Mouse (Mus musculus) forebrain, embryonic 13.5 days (tissue): ENCODE data around the gene Il9. TPM values are rescaled to one million over a fixed set of nuclear protein-coding genes. Genes with fewer than 3 reads are reported as not detected.

Experiments used
- ATAC-seq: fragments of 200-750 bp; cut with Nextera tagmentation; 2 replicates; pipeline ENCODE4 v1.8.0; 2017
- H3K27ac ChIP-seq: fragments of 300-500 bp; sonication (generic); 2 replicates; pipeline ENCODE4 v1.5.1; 2015; ENCODE audit warnings: inconsistent platforms, mild to moderate bottlenecking, moderate library complexity
- H3K27me3 ChIP-seq: fragments of 300-500 bp; sonication (generic); 2 replicates; pipeline ENCODE4 v1.6.1; 2015; ENCODE audit warnings: mild to moderate bottlenecking, inconsistent platforms
- H3K36me3 ChIP-seq: fragments of 300-500 bp; sonication (generic); 2 replicates; pipeline ENCODE4 v1.6.1; 2015; ENCODE audit warnings: mild to moderate bottlenecking, inconsistent platforms; ENCODE audit not compliant: poor library complexity, severe bottlenecking
- H3K4me1 ChIP-seq: fragments of 300-500 bp; sonication (generic); 2 replicates; pipeline ENCODE4 v1.6.1; 2015; ENCODE audit warnings: inconsistent platforms
- H3K4me2 ChIP-seq: fragments of 300-500 bp; sonication (generic); 2 replicates; pipeline ENCODE4 v1.6.1; 2015; ENCODE audit warnings: inconsistent platforms, mild to moderate bottlenecking, moderate library complexity
- H3K4me3 ChIP-seq: fragments of 300-500 bp; sonication (generic); 2 replicates; pipeline ENCODE4 v1.5.1; 2015; ENCODE audit warnings: mild to moderate bottlenecking, inconsistent platforms
- H3K9ac ChIP-seq: fragments of 300-500 bp; sonication (generic); 2 replicates; pipeline ENCODE4 v1.6.1; 2015; ENCODE audit warnings: mild to moderate bottlenecking, inconsistent platforms
- H3K9me3 ChIP-seq: fragments of 300-500 bp; sonication (generic); replicated peaks from 2 replicates; pipeline ENCODE4 v1.6.1; 2016; ENCODE audit warnings: inconsistent platforms
- WGBS: fragments of 180-500 bp; shearing (Covaris S2); methylation state at CpG from one replicate; pipeline ENCODE4 v1.1.7; 2015; 5-methylcytosine and 5-hydroxymethylcytosine counted together
- polyA plus RNA-seq: library from polyadenylated mRNA; unstranded; fragments of >200 nt; fragmentation: Nextera tagmentation; extraction: Ambion mirVana; gene quantifications from 2 replicates; pipeline ENCODE4 v1.2.1, GENCODE M21; 2015

Gene Il9
- polyA plus RNA-seq = not detected in 2 replicates

DNA sequence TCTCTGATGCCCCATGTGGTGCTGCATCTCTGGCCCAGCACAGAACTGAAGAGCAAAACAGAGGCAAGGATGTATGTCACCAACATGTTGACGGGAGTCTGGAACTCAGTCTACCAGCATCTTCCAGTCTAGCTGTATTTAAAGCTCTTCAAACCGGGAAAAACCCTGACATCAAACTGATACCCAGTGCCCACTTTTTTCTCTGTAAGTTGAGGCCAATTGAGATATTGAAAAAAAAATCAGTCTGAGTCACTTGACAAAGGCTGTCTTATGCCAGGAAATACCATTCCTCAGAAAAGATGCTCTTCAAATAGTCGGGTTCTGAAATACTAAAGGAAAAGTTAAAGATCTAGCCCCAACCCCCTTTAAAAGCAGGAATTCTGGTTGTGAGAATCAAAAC is at the start of gene Il9:
Il9 (minus strand) TSS at position 101 of the 400 bp plus-strand sequence.
- no peak within 1 kb of the TSS for H3K9ac ChIP-seq
- no peaks in the 10 kb centered on the region for H3K27me3 ChIP-seq
- H3K27ac ChIP-seq = no peak within 1 kb of the TSS
- H3K4me2 ChIP-seq = no peak within 1 kb of the TSS
- 85% methylated on average over 3 of the region's 3 CpGs for WGBS
- no peak for ATAC-seq
- no peaks in the 10 kb centered on the region for H3K36me3 ChIP-seq
- no peak within 1 kb of the TSS for H3K4me3 ChIP-seq
- no peaks in the 10 kb centered on the region for H3K9me3 ChIP-seq
- no peaks in the 10 kb centered on the region for H3K4me1 ChIP-seq

DNA sequence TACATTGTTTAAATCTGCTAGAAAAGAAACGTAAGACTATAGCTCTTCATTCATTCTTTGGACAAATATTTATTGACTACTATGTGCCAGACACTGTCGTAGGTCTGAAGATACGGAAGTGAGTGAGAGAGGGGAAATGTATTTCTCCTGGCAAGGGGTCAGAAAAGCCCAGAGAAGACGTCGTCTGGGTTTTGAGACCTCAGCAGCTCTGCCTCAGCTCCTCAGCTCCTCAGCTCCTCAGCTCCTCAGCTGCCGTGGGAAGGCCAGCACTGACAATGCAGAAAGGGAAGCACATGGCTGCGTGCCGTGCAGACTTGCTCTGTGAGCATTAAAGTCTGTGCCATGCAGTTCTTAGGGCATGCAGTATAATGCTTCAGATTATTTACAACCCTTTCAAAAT is 47.6 kb upstream of the Il9 start:
- Histone ChIP-seq H3K9ac (no peak overlapping the region), H3K4me1 (no peaks in the 10 kb centered on the region), H3K27me3 (no peaks in the 10 kb centered on the region), H3K4me3 (no peak overlapping the region), H3K27ac (no peak overlapping the region), H3K4me2 (no peak overlapping the region), H3K9me3 (peaks cover 6% of the 10 kb centered on the region; the same call in 1 of the 2 replicates), H3K36me3 (no peaks in the 10 kb centered on the region)
- ATAC-seq = no peak
- 70% methylated on average over 8 of the region's 8 CpGs for WGBS

DNA sequence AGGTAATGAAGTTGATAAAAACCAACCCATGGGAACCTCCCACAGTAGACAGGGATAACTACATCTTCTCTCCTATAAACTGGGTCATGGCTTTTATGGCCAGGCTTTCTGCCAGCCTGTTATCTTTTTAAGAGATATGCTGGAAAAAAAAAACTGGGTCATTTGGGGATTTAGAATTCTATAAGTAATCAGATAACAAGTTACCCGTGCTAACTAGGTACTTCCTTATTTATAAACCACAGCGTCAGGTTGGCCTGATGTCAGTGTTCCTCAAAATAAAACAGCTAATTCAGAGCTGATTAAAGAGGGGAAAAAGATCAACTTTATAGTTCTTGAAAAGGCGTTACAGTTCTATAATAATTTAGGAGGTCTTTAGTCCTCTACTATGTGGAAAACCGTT is 47.0 kb upstream of the Il9 start:
- no peak overlapping the region for H3K4me3 ChIP-seq
- no peak overlapping the region for H3K27ac ChIP-seq
- 88% methylated on average over 4 of the region's 4 CpGs for WGBS
- no peak for ATAC-seq
- H3K4me2 ChIP-seq = no peak overlapping the region
- H3K4me1 ChIP-seq = no peaks in the 10 kb centered on the region
- H3K9ac ChIP-seq = no peak overlapping the region
- H3K9me3 ChIP-seq = peaks cover 2% of the 10 kb centered on the region; the same call in 1 of the 2 replicates
- H3K36me3 ChIP-seq = no peaks in the 10 kb centered on the region
- H3K27me3 ChIP-seq = no peaks in the 10 kb centered on the region

DNA sequence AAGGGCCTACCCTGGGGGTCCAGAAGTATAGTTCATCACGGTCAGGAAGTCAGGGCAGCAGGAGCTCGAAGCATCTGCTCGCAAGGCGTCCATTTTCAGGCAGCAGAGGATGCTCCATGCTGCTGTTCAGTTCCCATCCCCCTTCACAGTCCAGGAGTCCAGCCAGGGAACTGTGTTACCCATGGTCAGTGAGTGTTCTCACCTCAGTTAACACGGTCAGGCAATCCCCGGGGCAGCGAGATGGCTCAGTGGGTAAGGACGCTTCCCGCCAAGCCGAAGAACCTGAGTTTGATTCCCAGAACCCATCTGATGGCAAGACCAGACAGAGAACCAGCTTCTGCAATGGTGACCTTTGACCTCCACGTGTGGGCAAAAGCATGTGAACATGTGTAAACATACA is 46.2 kb upstream of the Il9 start:
- no peak overlapping the region for H3K4me3 ChIP-seq
- no peaks in the 10 kb centered on the region for H3K9me3 ChIP-seq
- no peak for ATAC-seq
- no peak overlapping the region for H3K9ac ChIP-seq
- WGBS = 91% methylated on average over 11 of the region's 11 CpGs
- no peaks in the 10 kb centered on the region for H3K4me1 ChIP-seq
- no peak overlapping the region for H3K27ac ChIP-seq
- no peak overlapping the region for H3K4me2 ChIP-seq
- no peaks in the 10 kb centered on the region for H3K27me3 ChIP-seq
- no peaks in the 10 kb centered on the region for H3K36me3 ChIP-seq

DNA sequence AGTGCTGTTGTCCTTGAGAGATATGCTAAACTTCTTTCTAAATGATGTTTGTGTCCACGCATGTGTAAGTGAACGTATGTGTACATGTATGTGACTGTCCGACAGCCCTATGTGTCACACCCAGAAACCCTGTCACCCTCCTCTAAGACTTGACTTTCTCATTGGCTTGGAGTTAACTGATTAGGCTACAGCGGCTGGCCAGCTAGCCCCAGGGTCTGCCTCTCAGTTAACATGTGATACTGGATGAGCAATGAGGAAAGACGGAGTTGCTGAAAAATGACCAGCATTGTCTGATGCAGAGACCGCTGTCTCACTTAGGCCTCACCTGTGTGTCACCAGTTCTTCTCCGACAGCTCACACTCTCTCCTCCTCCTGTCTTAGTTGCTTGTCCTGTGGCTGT is 45.8 kb upstream of the Il9 start:
- WGBS = 92% methylated on average over 7 of the region's 7 CpGs
- H3K9me3 ChIP-seq = no peaks in the 10 kb centered on the region
- peaks cover 1% of the 10 kb centered on the region for H3K4me1 ChIP-seq
- H3K27me3 ChIP-seq = no peaks in the 10 kb centered on the region
- H3K9ac ChIP-seq = no peak overlapping the region
- no peak overlapping the region for H3K4me2 ChIP-seq
- H3K4me3 ChIP-seq = no peak overlapping the region
- no peak for ATAC-seq
- H3K27ac ChIP-seq = no peak overlapping the region
- no peaks in the 10 kb centered on the region for H3K36me3 ChIP-seq

DNA sequence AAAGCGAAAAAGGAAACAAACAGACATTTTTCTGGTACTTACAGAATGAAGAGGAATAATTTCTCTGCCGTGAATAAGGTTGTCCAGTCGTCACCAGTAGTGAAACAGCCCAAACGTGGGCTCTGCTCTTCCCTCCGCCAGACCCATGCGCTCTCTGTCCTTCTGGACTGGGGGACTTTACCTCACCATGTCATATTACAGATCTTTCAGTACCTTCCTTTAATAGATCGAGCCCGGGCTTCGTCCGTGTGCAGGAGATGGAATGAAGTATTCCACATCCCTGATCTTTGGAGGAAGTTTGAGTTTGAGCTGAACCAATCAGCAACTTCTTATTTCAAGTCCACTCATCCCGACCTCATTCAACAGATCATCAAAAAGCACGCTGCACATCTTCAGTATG is 44.8 kb upstream of the Il9 start:
- Histone ChIP-seq H3K27me3 (no peaks in the 10 kb centered on the region), H3K36me3 (no peaks in the 10 kb centered on the region), H3K9ac (no peak overlapping the region), H3K4me3 (no peak overlapping the region), H3K4me1 (peaks cover 5% of the 10 kb centered on the region), H3K27ac (no peak overlapping the region), H3K4me2 (no peak overlapping the region), H3K9me3 (no peaks in the 10 kb centered on the region)
- WGBS = 87% methylated on average over 12 of the region's 12 CpGs
- ATAC-seq = no peak

DNA sequence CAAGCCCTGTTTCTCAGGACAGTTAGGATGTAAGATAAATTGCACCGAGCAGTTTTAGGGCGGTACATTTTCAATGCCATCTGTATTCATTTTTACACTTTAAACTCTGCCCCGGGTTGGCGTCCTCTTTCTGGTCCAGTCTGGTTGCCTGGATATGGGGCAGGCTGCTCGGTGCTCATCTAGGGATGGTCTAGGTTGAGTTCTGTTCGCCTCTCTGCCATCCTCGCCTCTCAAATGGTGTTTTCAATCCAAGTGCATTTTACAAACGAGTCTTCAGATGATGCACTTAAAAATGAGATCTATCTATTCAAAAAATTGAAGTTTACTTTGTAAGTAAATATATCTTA is 40.7 kb upstream of the Il9 start:
- Histone ChIP-seq H3K9ac (peak overlapping the region; percentile 69), H3K27me3 (no peaks in the 10 kb centered on the region), H3K36me3 (no peaks in the 10 kb centered on the region), H3K9me3 (no peaks in the 10 kb centered on the region), H3K27ac (no peak overlapping the region), H3K4me1 (peaks cover 5% of the 10 kb centered on the region), H3K4me2 (peak overlapping the region; percentile 85), H3K4me3 (peak overlapping the region; percentile 69)
- 7% methylated on average over 8 of the region's 8 CpGs for WGBS
- no peak; the same call in 1 of the 2 replicates for ATAC-seq

DNA sequence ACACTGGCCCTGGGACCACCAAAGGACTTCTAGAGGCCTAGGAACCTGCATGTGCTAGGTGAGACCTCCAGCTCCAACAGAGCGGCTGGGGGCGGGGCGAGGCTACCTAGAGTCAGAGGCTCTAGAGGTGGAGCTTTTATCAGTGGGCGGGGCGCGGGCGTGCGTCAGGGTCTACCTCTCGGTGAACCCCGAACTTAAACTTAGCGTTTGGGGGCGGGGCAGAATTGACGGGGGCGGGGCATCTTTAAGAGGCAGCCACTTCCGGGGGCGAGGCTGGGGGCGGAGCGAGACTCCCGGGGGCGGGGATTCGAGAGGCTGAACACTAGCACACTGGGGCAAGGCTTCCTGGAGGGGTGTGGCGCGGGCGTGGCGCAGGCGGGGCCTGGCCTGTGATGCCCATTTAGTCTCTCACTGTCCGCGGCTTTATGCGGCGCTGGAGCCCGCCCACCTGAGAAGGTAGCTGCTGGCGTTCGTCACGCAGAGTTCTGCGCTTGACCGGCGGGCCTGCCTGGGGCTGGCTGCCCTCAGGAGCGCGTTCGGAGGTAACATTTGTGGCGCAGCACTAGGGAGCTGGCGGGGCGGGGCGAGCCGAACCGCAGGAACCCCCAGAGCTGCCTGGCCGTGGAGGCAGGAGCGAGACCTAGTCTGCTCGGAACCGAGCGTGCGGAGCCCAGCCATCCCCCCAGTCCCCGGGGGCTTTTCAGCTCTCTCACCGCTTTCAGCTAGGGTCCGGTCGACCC is 40.2 kb upstream of the Il9 start, which contains the start of gene Fbxl21:
Fbxl21 (plus strand) TSS at position 392 of the 740 bp plus-strand sequence.
- Histone ChIP-seq H3K9ac (peak within 1 kb of the TSS; percentile 69), H3K27me3 (no peaks in the 10 kb centered on the region), H3K9me3 (no peaks in the 10 kb centered on the region), H3K36me3 (no peaks in the 10 kb centered on the region), H3K4me1 (peaks cover 5% of the 10 kb centered on the region), H3K27ac (no peak within 1 kb of the TSS), H3K4me3 (peak within 1 kb of the TSS; percentile 69), H3K4me2 (peak within 1 kb of the TSS; percentile 85)
- peak; percentile 99 for ATAC-seq
- under 1% methylated on average over 56 of the region's 56 CpGs for WGBS

DNA sequence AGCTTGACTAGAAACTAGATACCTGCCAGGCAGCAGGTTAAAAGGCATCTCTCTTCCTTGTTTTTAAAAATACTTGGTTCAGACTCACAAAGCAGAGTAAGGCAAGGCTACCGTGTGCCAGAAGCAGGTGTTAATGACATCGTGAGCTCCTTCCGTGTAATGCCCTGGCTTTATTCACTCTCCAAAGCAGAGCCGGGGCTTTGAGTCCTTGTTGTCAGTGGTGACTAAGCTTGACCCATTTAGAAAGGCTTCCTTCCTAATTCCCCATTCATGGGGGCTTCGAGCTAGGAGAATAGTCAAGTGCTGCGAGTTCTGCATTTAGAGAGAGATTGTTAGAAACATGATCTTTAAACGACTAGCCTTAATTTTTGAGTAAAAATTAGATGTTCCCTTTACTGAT is 34.8 kb upstream of the Il9 start:
- Histone ChIP-seq H3K9ac (no peak overlapping the region), H3K9me3 (no peaks in the 10 kb centered on the region), H3K27me3 (no peaks in the 10 kb centered on the region), H3K4me3 (no peak overlapping the region), H3K4me1 (peaks cover 4% of the 10 kb centered on the region; the same call in 1 of the 2 replicates), H3K36me3 (no peaks in the 10 kb centered on the region), H3K4me2 (no peak overlapping the region), H3K27ac (no peak overlapping the region)
- ATAC-seq = no peak
- 7% methylated on average over 7 of the region's 7 CpGs for WGBS

DNA sequence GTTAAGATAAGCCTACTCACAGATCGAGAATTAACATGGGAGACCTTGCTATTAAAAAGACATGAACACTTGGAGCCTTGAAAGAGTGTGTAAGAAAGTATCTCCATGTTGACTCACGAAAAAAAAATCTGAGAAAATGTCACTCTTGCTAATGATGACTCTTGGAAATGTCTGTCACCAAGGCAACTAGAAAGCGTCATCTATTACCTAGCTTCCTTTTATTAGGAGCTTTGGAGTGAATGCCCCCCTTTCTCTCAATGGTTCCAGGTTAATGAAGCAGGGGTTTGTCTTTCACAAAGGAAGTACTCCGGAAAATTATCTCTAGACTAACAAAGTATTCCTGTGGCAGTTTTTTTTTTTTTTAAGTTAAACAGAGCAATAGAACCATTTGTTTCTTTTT is 34.3 kb upstream of the Il9 start:
- Histone ChIP-seq H3K9me3 (no peaks in the 10 kb centered on the region), H3K4me1 (peaks cover 4% of the 10 kb centered on the region; the same call in 1 of the 2 replicates), H3K27ac (no peak overlapping the region), H3K27me3 (no peaks in the 10 kb centered on the region), H3K4me3 (no peak overlapping the region), H3K9ac (no peak overlapping the region), H3K36me3 (no peaks in the 10 kb centered on the region), H3K4me2 (no peak overlapping the region)
- no peak for ATAC-seq
- 28% methylated on average over 4 of the region's 4 CpGs for WGBS

DNA sequence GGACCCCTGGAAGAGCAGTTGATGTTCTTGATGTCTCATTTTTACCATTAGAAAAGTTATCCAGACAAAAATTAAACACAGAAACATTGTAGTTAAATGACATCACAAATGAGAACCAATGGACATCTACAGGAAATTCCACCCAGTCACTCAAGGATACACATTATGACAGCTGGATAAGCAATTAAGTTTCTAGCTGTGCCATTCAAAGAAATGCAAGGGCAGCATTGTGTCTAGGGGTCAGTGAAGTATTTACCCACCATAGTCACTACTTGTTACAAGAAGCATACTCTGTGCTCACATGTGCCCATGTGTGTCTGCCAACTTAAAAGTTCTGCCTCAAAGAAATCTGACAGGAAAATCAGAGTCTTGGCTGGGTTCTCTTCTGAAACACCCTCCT is 31.5 kb upstream of the Il9 start:
- H3K27me3 ChIP-seq = no peaks in the 10 kb centered on the region

DNA sequence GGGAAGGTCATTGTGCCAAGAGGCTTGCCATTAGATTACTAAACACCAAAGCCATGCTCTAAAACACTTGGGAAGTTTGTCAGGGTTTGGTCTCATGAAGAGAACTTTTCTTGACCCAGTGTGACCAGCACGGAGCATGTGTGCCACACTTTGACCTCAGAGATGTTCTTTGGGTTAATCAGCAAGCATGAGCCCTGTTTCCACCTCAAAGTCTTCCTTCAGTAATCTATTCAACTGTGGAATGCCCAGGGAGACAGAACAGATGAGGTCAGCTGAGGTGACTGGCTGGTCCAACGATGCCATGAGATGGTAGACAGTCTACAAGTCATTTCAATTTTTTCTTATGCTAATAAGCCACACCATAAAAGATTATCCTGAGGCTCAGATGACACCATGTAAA is 27.8 kb upstream of the Il9 start:
- H3K36me3 ChIP-seq = no peaks in the 10 kb centered on the region
- H3K9ac ChIP-seq = no peak overlapping the region
- 89% methylated on average over 2 of the region's 2 CpGs for WGBS
- no peaks in the 10 kb centered on the region for H3K27me3 ChIP-seq
- no peak overlapping the region for H3K27ac ChIP-seq
- H3K9me3 ChIP-seq = 0 out of 2 replicates have a peak, but pooled peaks cover 3% of the 10 kb centered on the region
- no peak for ATAC-seq
- H3K4me3 ChIP-seq = no peak overlapping the region
- H3K4me2 ChIP-seq = no peak overlapping the region
- no peaks in the 10 kb centered on the region for H3K4me1 ChIP-seq

More for the DNA sequence above, 31.5 kb upstream of the Il9 start:
- no peak for ATAC-seq
- Histone ChIP-seq H3K4me3 (no peak overlapping the region), H3K9ac (no peak overlapping the region), H3K9me3 (no peaks in the 10 kb centered on the region), H3K4me1 (peaks cover 4% of the 10 kb centered on the region; the same call in 1 of the 2 replicates), H3K4me2 (no peak overlapping the region), H3K27ac (no peak overlapping the region), H3K36me3 (no peaks in the 10 kb centered on the region)
